Mouse (Mus musculus) liver, embryonic 14.5 days (tissue): ENCODE measurements around the gene Wwc1. TPM values are rescaled to one million over a fixed set of nuclear protein-coding genes. Genes with fewer than 3 reads are reported as not detected.
A peak's percentile ranks its signal among the peaks of the same experiment; 100 is the strongest.

Source experiments
- ATAC-seq: fragments of 200-750 bp; cut with Nextera tagmentation; 2 replicates; pipeline ENCODE4 v1.8.0; 2017; ENCODE audit warnings: moderate number of reproducible peaks, mild to moderate bottlenecking, moderate library complexity; ENCODE audit not compliant: insufficient read depth
- DNase-seq, 3 experiments: peaks; one replicate each; pipeline ENCODE4 v3.0.0-alpha.2; 2012 to 2013; ENCODE audit warnings: low read depth in 3 of 3, low spot score in 3 of 3
- H3K27ac ChIP-seq: fragments of 300-500 bp; sonication (generic); 2 replicates; pipeline ENCODE4 v1.5.1; 2014; ENCODE audit warnings: moderate library complexity, mild to moderate bottlenecking, control low read depth, inconsistent platforms
- H3K27me3 ChIP-seq: fragments of 300-500 bp; sonication (generic); 2 replicates; pipeline ENCODE4 v1.6.1; 2014; ENCODE audit warnings: mild to moderate bottlenecking, low read length, moderate library complexity; ENCODE audit not compliant: control insufficient read depth, insufficient read depth
- H3K36me3 ChIP-seq: fragments of 300-500 bp; sonication (generic); replicated peaks from 2 replicates; pipeline ENCODE4 v1.6.1; 2014; ENCODE audit warnings: low read depth; ENCODE audit not compliant: control insufficient read depth, insufficient read depth
- H3K4me1 ChIP-seq, 2 experiments: fragments of 200-500 bp in 1 of 2; fragments of 300-500 bp in 1 of 2; sonication (generic) in 1 of 2; replicated peaks; 2 replicates each; pipeline ENCODE4 v1.6.1; 2012 to 2014; ENCODE audit warnings: antibody characterized with exemption in 1 of 2, inconsistent platforms in 1 of 2, low read length in 1 of 2; ENCODE audit not compliant: control insufficient read depth in 2 of 2, insufficient read depth in 2 of 2
- H3K4me2 ChIP-seq: fragments of 300-500 bp; sonication (generic); 2 replicates; pipeline ENCODE4 v1.6.1; 2014; ENCODE audit warnings: low read depth, mild to moderate bottlenecking, control low read depth, moderate library complexity
- H3K4me3 ChIP-seq, 2 experiments: fragments of 200-500 bp in 1 of 2; fragments of 300-500 bp in 1 of 2; sonication (generic) in 1 of 2; 2 replicates each; pipeline ENCODE4 v1.5.1; 2012 to 2014; ENCODE audit warnings: low read depth in 2 of 2, low read length in 2 of 2, mild to moderate bottlenecking in 2 of 2, control low read depth in 1 of 2, inconsistent platforms in 1 of 2, moderate library complexity in 1 of 2; ENCODE audit not compliant: insufficient read depth in 1 of 2
- H3K9ac ChIP-seq: fragments of 300-500 bp; sonication (generic); replicated peaks from 2 replicates; pipeline ENCODE4 v1.6.1; 2014; ENCODE audit warnings: mild to moderate bottlenecking, control low read depth, moderate library complexity
- H3K9me3 ChIP-seq: fragments of 300-500 bp; sonication (generic); 2 replicates; pipeline ENCODE4 v1.6.1; 2016; ENCODE audit warnings: low read length, mixed read lengths; ENCODE audit not compliant: control insufficient read depth
- CTCF ChIP-seq: IDR thresholded peaks from 2 replicates; pipeline ENCODE4 v1.5.1; 2016; ENCODE audit warnings: antibody characterized with exemption, low read depth, control low read depth
- EP300 ChIP-seq: IDR thresholded peaks from 2 replicates; pipeline ENCODE4 v1.6.1; 2016; ENCODE audit warnings: antibody characterized with exemption, low read depth
- WGBS: fragments of 180-500 bp; shearing (Covaris S2); extraction: QIAGEN DNeasy Blood & Tissue Kit; methylation state at CpG from one replicate; pipeline ENCODE4 v1.1.7; 2014; ENCODE audit not compliant: insufficient replicate concordance; 5-methylcytosine and 5-hydroxymethylcytosine counted together
- polyA plus RNA-seq, 2 experiments: library from polyadenylated mRNA; depleted of rRNA in 1 of 2; stranded (reverse) in 1 of 2; unstranded in 1 of 2; fragments of >200 nt; fragmentation: Nextera tagmentation in 1 of 2; extraction: Ambion mirVana in 1 of 2; gene quantifications; 2 replicates each; pipeline versions ENCODE4 v1.2.1 to v1.2.3; 2012 to 2014

Wwc1 gene
- polyA plus RNA-seq, 2 experiments, result 0.65 to 2.5 TPM

GRCm38 (mm10) chr11:35951058-35951726 is 29.1 kb downstream of the Wwc1 start:
- H3K4me2 ChIP-seq, result peak overlapping the region; percentile 14; the same call in 1 of the 2 replicates
- no peak overlapping the region; the same call in 1 of the 2 replicates for H3K27ac ChIP-seq
- no peaks in the 10 kb centered on the region for H3K36me3 ChIP-seq
- H3K4me1 ChIP-seq, result peaks cover 0 to 6% of the 10 kb centered on the region in 2 experiments; a peak in 2 of 4 replicates
- H3K27me3 ChIP-seq, result no peaks in the 10 kb centered on the region
- no peak overlapping the region for H3K9ac ChIP-seq
- no peak overlapping the region for H3K4me3 ChIP-seq
- TF ChIP-seq EP300 (no peak), CTCF (no peak)
- DNase-seq (no peak), ATAC-seq (peak; percentile 60; the same call in 1 of the 2 replicates)
- 59% methylated on average over 15 of the region's 15 CpGs for WGBS
- no peaks in the 10 kb centered on the region for H3K9me3 ChIP-seq

GRCm38 (mm10) chr11:35950466-35950865 is 29.9 kb downstream of the Wwc1 start:
- Histone ChIP-seq H3K9ac (no peak overlapping the region), H3K9me3 (no peaks in the 10 kb centered on the region), H3K27me3 (no peaks in the 10 kb centered on the region), H3K4me2 (no peak overlapping the region; the same call in 1 of the 2 replicates), H3K4me3 (no peak overlapping the region), H3K36me3 (no peaks in the 10 kb centered on the region), H3K27ac (no peak overlapping the region; the same call in 1 of the 2 replicates), H3K4me1 (peaks cover 0 to 6% of the 10 kb centered on the region in 2 experiments; a peak in 2 of 4 replicates)
- TF ChIP-seq EP300 (no peak), CTCF (no peak)
- ATAC-seq (no peak), DNase-seq (no peak)
- WGBS, result 65% methylated on average over 7 of the region's 7 CpGs

GRCm38 (mm10) chr11:35950011-35950410 is 30.3 kb downstream of the Wwc1 start:
- ATAC-seq (no peak), DNase-seq (no peak)
- no peak overlapping the region for H3K4me2 ChIP-seq
- H3K4me3 ChIP-seq, result no peak overlapping the region
- no peaks in the 10 kb centered on the region for H3K9me3 ChIP-seq
- H3K9ac ChIP-seq, result no peak overlapping the region
- no peaks in the 10 kb centered on the region for H3K27me3 ChIP-seq
- no peaks in the 10 kb centered on the region for H3K36me3 ChIP-seq
- peaks cover 0 to 6% of the 10 kb centered on the region in 2 experiments; a peak in 2 of 4 replicates for H3K4me1 ChIP-seq
- H3K27ac ChIP-seq, result no peak overlapping the region
- TF ChIP-seq CTCF, result no peak
- TF ChIP-seq EP300, result no peak
- 58% methylated on average over 3 of the region's 3 CpGs for WGBS

GRCm38 (mm10) chr11:35948457-35948881 is 31.9 kb downstream of the Wwc1 start:
- H3K4me1 ChIP-seq, result peaks cover 0 to 6% of the 10 kb centered on the region in 2 experiments; a peak in 2 of 4 replicates
- H3K4me3 ChIP-seq, result no peak overlapping the region
- no peaks in the 10 kb centered on the region for H3K36me3 ChIP-seq
- no peak for TF ChIP-seq EP300
- TF ChIP-seq CTCF, result no peak
- no peak for DNase-seq
- no peak for ATAC-seq
- WGBS, result 41% methylated on average over 6 of the region's 6 CpGs
- no peak overlapping the region for H3K4me2 ChIP-seq
- H3K9me3 ChIP-seq, result no peaks in the 10 kb centered on the region
- H3K27ac ChIP-seq, result no peak overlapping the region
- H3K9ac ChIP-seq, result no peak overlapping the region
- no peaks in the 10 kb centered on the region for H3K27me3 ChIP-seq

GRCm38 (mm10) chr11:35947944-35948343 is 32.4 kb downstream of the Wwc1 start:
- DNase-seq (no peak), ATAC-seq (no peak)
- H3K4me2 ChIP-seq, result no peak overlapping the region
- no peaks in the 10 kb centered on the region for H3K27me3 ChIP-seq
- 24% methylated on average over 9 of the region's 9 CpGs for WGBS
- no peaks in the 10 kb centered on the region for H3K9me3 ChIP-seq
- no peak overlapping the region for H3K4me3 ChIP-seq
- no peak for TF ChIP-seq EP300
- TF ChIP-seq CTCF, result no peak
- no peaks in the 10 kb centered on the region for H3K36me3 ChIP-seq
- no peak overlapping the region for H3K27ac ChIP-seq
- peaks cover 0 to 6% of the 10 kb centered on the region in 2 experiments; a peak in 2 of 4 replicates for H3K4me1 ChIP-seq
- no peak overlapping the region for H3K9ac ChIP-seq
